Mouse (Mus musculus): ENCODE measurements at regions not wholly inside any gene's neighbourhood (a gene's known extent, or its start where the extent isn't known, plus 50 kb on each side); places are given as distances from the start of the nearest gene placed in this dataset.

DNA sequence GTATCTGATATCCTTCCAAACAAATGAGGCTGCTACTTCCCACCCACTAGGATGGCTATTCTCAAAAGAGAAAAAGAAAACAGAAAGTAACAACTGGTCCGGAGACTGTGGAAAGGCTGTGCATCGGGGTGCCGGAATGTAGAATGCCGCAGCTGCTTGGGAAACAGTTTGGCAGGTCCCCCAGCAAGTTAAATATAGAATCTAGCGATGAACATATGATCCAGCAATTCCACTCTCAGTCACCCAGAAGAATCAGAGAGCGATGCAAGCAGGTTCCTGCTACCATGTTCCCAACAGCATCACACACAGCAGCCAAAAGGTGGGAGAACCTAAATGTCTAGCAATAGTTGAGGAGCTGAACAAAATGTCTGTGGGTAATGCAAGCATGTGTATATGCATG is 528.3 kb upstream of the Gm19410 start:
- no peak for DNase-seq (ENCODE audit: low spot score)

DNA sequence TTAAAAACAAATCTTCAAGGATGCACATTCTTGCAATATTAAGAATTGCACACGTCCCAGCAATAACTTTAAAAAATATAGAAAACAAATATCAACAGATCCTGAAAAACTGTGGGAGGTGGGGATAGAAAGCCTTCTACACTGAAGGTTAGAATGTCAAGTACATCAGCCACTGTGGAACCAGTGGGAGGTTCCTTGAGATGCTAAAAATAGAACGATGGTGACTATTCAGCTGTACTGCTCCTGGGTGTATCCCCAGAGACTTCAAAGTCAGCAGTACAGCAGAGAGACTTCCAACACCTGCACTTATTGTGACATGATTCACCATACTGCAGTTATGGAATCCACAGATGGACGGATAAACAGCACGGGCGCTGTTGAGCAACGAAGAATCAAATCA is 524.7 kb upstream of the Gm19410 start:
- DNase-seq (ENCODE audit: low spot score): no peak

DNA sequence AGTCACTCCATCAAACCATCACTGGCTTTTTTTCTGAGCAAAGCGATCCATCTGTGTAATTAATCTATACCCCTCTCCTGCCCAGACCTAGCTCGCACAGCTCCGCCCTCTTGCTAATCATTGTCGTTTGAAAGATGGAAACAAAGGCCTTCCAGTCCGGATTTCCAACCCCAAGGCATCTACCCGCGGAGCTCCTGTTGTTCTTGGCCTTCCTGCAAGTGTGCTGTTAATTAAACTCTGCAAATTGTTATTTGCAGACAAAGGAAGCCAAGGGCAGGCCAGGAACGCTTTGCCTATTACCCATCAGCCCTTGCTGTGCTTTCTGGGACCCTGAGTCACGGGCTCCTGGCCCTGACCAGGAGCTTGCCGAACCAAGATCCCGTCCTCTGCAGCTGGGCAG is 522.0 kb upstream of the Gm19410 start:
- DNase-seq (ENCODE audit: low spot score): no peak

DNA sequence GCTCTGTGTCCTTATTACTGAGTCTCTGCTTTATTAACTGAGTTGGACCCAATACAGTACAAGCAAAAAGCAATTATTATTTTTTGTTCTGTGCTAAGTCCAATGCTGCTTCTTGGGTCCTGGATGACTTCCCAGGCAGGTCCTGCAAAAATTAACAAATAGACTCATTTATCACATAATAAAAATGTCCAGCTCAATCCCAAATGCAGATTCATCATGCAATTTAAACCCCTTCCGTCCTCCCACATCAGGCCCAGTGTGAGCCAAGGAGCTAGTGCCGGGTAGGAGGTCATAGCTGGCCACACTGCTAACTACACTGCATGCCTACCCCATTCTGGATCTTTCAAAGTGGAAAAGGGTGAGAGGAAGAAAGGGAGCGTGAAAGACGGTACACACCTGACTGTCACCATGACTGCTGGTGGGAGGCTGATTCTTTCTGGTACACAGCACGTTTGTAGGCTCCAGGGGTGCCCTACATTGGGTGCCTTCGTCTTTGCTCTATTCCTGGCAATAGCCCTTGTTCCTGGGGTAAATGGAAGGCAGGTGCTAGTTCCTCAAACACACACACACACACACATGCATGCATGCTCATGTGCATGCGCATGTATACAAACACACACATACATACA is 515.7 kb upstream of the Gm19410 start:
- DNase-seq (ENCODE audit: low spot score): no peak

DNA sequence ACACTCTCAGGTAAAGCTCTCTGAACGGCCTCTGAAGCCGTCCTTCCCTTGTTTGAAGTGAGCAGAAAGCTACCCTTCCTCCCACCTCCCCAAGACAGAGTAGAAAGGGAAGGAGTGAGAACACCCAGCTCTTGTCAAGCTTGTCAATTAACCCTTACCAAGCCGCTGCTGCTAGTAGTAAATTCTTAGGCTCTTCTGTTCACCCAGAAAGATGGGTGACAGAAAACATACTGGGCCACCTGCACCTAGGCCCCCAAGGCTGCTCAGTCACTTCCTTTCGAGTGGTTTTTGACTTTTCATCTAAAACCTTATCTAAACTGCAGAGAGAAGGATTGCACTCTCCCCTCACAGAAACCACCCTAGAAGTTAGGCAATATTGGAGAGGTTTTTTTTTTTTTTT is 514.9 kb upstream of the Gm19410 start:
- DNase-seq (ENCODE audit: low spot score): no peak

DNA sequence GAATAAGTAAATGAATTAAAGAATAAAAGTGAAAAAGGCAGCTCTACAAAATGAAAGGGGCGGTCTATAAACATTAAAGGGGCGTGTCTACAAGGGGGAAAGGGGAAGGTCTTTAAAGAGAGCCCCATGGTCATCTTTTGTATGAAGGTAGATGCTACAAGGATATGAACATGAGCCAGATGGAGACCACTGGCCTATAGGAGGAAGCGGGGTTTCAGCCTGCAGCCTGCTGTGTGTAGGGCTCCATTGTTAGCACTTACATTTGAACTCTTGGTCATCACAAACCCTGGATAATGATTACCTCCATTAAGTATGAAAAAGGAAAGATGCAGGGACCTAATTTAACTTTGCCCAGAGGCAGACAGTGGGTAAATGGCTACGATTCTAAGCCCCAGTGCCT is 511.6 kb upstream of the Gm19410 start:
- no peak for DNase-seq (ENCODE audit: low spot score)

DNA sequence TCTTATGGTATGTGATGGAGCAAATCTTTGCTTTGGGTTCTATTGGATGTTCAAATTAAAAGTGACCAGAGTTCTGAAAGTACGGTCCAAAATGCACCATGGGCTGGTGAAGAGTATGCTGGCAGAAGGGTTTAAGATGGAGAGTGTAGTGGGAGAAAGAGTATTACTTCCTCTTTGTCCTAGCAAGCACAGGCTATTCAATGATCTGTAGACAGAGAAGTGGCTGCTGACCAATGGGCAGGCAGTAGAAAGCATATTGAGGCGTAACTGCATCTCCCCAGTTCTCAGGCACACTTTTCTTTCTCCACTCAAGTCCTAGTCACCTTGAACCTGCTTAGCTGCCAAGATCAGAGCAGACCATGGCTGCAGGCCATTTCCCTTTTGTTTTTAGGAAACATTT is 510.3 kb upstream of the Gm19410 start:
- DNase-seq (ENCODE audit: low spot score): no peak

DNA sequence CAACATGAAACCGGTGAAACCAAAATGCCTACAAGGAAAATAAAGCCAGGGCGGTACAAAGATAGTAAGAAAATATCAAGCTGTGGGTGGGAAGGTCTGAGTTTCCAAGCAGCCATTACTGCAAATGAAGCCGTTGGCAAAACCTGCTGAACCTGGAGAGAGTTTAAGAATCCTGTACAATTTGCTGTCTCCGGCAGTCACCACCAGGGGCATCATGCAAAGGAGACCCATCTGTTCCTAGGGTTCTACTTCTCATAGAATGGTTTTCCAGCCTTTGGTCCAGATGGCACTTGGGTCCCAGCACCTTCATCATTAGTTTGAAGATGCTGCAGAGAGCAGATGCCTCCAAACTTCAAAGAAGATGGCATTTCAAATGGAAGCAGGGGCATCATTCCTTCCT is 508.6 kb upstream of the Gm19410 start:
- DNase-seq (ENCODE audit: low spot score): no peak

DNA sequence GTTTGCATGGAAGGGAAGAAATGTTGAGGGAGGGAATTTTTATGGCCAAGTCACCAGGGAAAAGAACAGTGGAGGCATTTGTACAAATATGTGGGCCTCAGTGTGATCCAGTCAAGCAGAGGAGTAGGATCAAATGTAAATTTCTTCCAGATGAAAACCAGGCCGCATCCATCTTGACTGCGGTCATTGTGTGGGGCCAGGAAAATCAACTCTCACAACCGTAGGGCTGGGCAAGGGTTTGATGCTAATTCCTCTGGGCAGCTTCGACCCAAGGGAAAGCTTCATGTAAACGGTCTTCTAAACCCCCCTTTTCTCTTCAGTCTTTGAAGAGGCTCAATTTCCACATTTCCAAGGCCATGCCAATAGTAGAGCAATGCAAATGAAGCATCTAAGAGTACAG is 497.4 kb upstream of the Gm19410 start:
- DNase-seq (ENCODE audit: low spot score): no peak

DNA sequence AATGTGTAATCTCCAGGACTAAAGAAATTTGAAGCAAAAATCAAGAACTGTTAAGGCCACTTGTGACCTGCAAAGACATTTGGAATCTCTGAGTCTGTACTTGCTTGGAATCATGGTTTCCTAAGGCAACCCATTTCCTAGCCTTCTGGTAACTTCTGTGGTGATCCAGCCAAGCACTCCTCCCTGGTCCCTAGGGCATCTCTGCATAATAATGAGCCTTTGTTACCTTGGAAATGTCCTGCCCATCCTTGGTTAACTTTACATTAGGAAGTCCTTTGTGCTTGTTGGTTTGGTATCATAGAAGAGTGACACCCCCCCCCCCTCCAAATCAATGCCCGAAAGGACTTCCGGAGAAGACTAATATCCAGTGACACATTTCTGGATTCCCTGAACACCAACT is 496.6 kb upstream of the Gm19410 start:
- no peak for DNase-seq (ENCODE audit: low spot score)

DNA sequence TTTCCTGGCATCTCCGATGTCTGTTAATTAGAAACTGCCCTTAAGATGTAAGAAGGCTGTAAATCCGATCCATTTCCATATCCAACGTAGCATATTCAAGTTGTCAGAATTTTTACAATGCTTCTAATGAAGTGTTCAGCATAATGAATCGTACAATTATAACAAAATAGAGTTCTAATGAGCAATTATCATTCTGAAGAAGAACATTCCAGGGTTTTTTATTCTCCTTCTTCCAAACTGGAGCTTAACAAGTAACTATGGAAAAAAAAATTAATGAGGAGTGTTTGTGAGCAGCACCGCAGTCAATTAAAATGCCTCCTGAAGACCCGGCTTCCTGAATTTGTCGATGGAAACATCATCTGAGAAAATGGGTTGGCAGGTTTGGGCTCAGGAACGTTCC is 489.6 kb upstream of the Gm19410 start:
- no peak for DNase-seq (ENCODE audit: low spot score)

DNA sequence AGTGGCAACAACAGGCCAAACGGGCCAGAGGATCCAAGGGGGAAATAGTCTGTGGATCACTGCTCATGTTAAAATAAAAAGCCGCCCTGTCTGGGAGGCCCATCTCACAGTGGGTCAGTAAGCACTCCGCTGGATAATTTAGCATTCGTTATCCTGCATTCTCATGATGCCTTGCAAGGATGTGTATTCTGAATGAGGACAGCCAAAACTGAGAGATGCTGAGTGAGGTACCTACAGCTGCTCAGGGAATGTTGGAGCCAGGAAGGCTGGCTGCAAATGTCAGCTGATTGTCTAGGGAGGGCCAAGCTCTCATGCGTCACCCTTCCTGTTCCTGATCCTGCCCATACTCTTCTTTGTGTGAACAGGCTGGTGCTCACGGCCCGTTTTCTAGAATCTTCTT is 489.1 kb upstream of the Gm19410 start:
- DNase-seq (ENCODE audit: low spot score): no peak

DNA sequence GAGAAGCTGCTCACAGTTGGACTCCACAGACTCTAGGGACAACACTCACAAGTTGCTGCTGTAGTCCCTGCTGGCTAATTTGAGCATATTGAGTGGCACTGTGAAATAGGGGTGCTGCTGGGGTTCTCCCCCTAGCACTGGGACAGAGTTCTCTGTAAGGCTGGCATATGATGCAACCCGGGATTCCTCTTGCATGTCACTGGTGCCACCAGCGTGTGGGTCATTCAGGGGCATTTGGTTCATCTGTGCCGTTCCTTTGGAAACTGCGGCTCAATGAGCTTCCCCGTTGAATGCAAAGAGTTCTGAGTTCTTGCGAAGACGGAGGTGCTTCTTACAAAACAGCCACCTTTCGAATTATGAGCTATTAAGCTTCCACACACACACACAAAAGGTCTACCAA is 486.6 kb upstream of the Gm19410 start:
- DNase-seq (ENCODE audit: low spot score): no peak

DNA sequence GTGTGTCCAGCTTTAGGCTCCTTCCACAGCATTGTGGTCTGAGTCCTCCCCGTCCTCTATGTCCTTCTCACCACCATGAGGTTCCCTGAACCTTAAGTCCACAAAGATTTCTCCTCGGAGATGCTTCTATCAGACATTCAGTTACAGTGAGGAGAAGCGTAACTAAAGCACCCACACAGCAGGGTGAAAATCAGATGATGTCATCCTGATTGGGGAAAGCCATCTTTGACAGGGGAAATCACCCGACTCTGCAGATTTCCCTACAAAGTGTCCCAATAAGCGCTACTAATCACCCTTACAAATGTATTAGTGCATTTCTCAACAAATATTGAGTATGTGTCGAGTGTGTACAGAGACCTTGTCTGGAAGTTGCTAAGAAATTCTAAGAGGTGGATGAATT is 484.8 kb upstream of the Gm19410 start:
- DNase-seq (ENCODE audit: low spot score): no peak

DNA sequence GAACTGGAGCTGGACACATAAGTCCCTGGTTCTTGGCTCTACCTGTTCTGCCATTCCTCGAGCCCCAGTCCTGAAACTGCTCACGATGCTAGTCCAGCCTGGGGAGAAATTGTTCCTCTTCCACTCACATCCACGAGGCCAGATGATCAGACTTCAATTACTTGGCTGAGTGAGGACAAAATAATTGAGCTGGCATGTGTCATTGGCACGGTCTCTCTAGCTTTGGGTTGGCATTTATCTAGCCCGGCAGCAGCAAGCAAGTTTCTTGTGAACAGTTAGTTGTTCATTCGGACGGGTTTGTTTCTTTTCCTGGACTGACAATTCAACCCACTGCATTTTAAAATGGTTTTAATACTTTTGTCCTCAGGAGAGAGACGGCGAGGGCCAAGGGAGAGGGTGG is 482.2 kb upstream of the Gm19410 start:
- DNase-seq (ENCODE audit: low spot score): no peak

DNA sequence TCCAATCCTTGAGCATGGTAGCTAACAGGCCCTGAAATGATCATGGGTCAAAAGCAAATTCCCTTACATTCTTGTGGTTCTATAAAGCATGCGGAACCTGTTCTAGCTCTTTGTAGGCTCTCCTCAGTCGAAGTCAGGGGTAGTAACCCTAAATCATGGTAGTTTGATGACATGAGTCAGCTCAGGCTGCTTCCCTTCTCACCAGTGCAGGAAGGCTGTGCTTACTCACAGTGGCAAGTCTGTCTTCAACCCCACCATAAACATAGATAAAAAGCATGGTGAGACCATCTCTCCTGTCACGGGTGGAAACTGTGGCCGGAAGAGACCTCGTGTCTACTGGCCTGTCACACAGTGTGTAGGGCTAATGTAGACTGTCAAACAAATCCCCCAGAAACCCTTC is 476.6 kb upstream of the Gm19410 start:
- DNase-seq (ENCODE audit: low spot score): no peak

DNA sequence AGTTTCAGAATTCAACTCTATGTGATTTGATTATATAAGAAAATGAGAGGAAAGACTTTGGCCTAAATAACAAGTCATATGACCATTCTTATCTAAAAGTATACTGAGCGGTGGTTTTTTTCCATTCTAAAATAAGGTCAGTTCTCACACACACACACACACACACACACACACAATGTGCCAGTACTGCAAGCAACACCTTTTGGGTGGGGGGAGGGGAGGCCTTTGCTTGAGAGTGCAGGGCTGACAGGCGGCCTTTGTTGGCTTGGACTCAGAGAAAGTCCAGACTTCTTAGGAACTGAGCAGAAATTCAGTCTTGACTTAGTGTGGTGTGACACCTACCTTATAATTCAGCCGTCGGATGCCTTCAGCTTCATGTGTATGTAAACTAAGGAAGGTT is 475.6 kb upstream of the Gm19410 start:
- no peak for DNase-seq (ENCODE audit: low spot score)

DNA sequence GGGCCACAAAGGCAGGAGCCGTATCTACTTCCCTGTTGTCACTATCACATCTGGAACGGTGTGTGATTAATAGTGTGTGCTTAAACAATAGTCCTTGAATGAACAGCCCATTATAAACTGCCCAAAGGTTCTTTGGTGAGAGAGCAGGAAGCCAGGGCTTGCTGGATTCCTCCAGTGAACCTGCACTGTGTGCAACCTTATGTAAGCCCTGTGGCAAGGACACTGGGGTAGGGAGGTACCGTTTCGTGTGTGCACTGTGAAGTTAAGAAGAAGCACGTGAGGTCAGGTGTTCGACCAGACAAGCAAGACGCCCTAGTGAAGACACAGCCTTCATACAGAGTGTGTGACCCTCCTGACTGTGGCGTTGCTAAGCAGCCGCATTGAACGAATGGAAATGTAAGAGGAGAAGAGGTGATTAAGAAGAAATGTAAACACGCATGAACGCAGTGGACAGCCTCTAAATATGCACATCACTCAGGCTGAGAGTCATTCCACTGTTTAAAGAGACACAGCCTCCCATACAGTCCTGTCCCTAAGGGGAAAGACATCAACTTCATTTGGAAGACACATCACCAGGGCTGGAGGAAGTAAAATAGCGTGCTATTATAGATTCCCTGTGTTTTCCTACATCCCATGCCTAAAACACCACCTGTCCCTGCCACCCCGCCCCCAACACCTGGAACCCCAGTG is 472.0 kb upstream of the Gm19410 start:
- DNase-seq (ENCODE audit: low spot score): no peak

DNA sequence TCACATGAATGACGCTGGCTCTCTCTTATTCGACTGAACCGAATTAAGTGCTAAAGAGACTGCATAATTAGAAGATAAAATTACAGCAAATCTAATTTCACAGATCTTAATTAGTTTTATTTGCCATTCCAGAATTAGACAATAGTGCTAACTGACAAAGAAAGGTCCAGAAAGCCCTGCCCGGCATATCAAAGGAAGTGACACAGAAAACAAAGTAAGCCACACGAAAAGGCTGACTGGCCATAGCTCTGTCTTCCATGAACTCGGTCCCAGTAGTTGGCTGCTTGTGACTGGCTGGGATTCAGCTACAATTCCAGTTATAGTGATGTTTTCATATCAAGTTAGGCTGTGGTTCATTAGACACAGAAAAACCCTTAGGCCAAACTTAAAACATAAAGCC is 468.7 kb upstream of the Gm19410 start:
- no peak for DNase-seq (ENCODE audit: low spot score)

DNA sequence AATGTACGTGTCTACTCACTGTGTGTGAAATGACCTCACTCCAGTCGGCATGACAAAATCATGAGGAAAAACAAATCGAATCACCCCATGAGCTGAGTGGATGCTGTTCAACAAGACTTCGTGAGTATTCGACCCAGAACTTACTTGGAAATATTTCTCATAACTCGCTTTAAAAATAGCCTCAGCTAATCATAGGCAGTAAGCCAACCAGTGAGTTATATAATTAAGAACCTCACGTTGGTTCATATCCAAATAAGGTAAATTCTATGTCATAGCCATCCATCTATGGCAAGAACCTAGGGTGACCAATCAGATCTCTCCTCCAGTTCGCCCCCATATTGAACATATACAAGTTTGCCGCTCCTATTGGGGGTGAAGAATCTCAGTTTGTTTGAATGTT is 466.5 kb upstream of the Gm19410 start:
- no peak for DNase-seq (ENCODE audit: low spot score)

DNA sequence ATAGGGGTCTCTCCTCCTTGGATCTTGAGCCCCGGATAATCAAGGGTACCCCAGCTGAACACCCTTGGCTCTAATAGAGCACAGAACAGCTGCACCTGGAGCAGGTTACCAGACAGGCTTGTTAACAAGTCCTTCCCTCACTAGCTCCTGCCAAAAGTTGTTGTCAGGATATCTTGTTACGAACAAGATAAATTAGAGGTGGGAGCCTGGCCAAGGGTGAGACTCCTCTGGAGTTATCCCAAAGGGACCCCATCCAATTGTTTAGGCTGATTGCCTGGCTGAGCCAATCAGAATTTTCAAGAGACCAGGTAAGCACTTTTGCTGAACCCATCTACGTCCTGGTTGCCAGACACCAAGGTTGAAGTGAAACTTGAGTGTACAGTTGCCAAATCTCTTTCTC is 465.2 kb upstream of the Gm19410 start:
- no peak for DNase-seq (ENCODE audit: low spot score)

DNA sequence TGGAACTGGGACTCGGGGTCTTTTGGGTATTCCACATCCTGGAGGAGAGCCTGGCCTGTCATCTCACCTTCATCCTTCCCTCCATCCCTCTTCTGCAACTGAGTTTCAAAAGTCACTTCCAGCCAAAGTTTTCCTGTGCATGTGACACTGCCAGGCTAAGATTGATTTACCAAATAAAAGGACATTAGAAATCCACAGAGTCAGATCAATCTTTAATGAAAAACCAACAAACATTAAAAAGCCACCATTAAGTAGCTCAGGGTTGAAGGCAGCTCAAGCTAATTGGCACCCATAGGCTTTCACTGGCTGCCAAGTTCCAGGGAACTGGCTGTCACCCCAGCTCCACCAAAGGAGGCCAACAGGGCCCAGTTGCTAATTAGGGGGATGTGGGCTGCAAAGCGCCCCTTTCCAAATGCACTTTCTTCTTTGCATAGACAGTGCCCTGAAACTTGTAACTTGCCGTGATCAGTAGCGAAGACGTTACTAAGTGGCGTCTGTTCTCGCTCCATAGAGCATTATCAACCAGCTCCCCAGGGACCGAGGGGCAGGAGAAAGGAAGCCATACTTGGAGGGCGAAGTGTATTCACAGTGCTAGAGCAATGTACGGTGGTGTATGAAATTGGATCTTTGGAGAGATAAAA is 464.6 kb upstream of the Gm19410 start:
- no peak for DNase-seq (ENCODE audit: low spot score)

DNA sequence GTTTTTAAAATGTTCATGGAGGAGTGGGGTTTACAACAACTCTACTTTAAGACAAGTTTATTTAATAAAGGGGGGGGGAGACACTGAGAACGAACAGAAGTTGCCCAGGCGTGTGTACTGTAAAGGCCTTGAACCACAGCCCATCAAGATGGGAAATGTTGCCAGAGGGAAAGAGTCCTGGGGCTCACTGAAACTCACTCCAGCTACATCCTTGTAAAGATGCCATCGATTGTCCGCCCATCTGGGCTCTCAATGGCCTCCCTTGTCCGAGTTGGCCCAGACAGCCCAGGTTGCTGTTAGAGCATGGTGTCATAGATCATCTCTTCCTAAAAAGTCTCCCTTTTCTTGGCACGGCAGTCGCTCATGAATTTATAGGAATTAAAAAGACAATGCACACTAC is 462.7 kb upstream of the Gm19410 start:
- no peak for DNase-seq (ENCODE audit: low spot score)

Data from ovary, adult 18-20 months (tissue).